Mouse (Mus musculus) bone marrow macrophage, adult 2 months (primary cell): ENCODE measurements around the gene Tceal7.

Experiments used
- CTCF ChIP-seq: IDR thresholded peaks from 2 replicates; pipeline ENCODE4 v1.5.1; 2012; ENCODE audit warnings: low read depth, mild to moderate bottlenecking, low read length, moderate library complexity
- POLR2A ChIP-seq: IDR thresholded peaks from 2 replicates; pipeline ENCODE4 v1.6.1; 2012; ENCODE audit warnings: mild to moderate bottlenecking, low read depth, low read length, borderline replicate concordance

DNA sequence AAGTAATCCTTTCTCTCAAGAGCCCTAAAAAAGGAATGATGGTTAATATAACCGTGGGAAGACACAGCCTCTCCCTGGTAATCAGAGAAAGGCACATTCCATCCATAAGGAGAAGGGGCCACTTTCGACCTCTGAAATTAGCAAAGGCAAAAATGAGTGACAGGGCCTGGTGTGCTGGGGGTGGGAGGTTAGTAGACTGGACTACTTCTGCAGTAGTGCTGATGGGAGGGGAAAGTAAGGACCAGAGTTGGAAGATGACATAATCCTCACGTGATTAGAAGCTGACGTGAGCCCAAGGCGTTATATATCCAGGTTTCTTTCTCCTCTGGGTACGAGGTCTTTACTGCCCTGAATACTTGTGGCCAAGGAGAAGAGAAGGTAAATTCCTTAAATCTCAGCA is 9.1 kb downstream of the Tceal7 start:
- TF ChIP-seq POLR2A (no peak), CTCF (no peak)
